In the genomic region with DNA sequence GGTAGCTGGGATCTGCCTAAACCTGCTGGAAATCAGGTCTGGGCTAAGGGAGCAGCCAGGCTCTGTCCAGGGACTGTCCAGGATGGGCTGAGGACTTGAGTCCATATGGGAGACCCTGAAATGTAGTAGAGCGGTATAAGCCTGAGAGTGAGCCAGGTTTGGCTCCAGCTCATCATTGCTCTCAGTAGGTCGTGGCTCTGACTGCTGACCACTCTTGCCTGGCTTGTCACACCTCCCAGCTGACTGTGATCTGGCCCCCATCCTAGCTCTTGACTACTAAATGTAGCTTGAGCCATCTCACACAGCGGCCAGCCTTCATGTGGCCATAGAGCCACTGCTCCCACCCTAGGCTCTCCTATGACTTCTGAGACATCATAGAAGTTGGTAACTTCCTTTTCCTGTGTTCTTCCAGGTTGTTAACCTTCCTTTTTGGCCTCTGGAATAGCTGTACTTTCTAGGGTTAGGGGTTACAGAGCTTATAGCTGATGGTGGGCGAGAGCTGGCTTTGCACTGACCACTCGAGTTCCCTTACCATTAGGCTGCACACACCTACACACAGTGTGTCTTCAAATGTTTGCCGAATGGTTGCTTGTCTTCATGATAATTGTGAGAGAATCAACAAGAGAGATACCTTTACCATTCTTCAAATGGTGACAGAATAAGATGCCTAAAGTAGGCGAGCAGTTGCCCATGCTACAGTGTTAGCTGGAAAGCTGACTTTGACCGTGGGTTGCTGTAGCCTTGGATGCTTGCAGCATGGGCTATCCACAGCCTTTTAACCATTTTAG, we compare ENCODE assay signal across 17 mouse cellular contexts. TPM values are rescaled to one million over a fixed set of nuclear protein-coding genes. Genes with fewer than 3 reads are reported as not detected.
DNase-seq lines count a peak whose midpoint lies in the region; ATAC-seq lines count a peak whose summit lies in the region.
"Had no signal": no experiment of that assay in that cellular context is flagged by ENCODE, and none has a peak within 500 bp of the region (broad histone marks: within the 10 kb centered on the region; RNA-seq: fewer than 3 reads in every experiment).

No protein-coding gene starts in this region.

- peak; percentile 61; the same call in 1 of the 2 replicates for ATAC-seq in cerebellum, adult (ENCODE audit: insufficient number of reproducible peaks, low FRiP score, low TSS enrichment)
- ATAC-seq: activated CD4-positive, CD25-positive, alpha-beta regulatory T cell, adult 4 months; forebrain, embryonic 13.5 days; forebrain, embryonic 16.5 days; intestine, postnatal 0 days had no signal

- intact Hi-C loops in heart, postnatal 36 days (cut with DNase I) = no loop called here

- DNase-seq in cerebellum, adult 11-12 months = no peak
- peak; percentile 92 for DNase-seq in heart, adult 11 months
- no peak for DNase-seq in heart, postnatal 36 days
- DNase-seq in heart, adult 9 months (ENCODE audit: low spot score in 2 of 2) = peak; percentile 19 to 28
- no peak for DNase-seq in heart, postnatal 4 days
- no peak for DNase-seq in right cerebral cortex, postnatal 25 days
- DNase-seq: adrenal gland, adult 8-10 months; adrenal gland, postnatal 25 days; cerebellum, adult 2 months; cerebellum, adult 9-11 months; cerebellum, postnatal 25 days; gastrocnemius, postnatal 25 days had no signal

RNA-seq across cellular contexts. Expression of gene Dcun1d4, which starts 37.8 kb away (rescaled TPM):
- 10 to 100 TPM; 14.7 to 18.2 TPM for total RNA-seq in heart, postnatal 36 days (2021)
- total RNA-seq in heart, postnatal 4 days (2021) = 10 to 100 TPM; 17.4 to 19.1 TPM

Comparison
In these comparisons a context has a peak if more than half of its experiments do, and no peak if none do; other contexts are left out.
1. DNase-seq: peak in heart, adult 11 months (single experiment) and heart, adult 9 months (2 of 2); none in cerebellum, adult 11-12 months (single experiment), heart, postnatal 36 days (0 of 2), heart, postnatal 4 days (single experiment) and right cerebral cortex, postnatal 25 days (single experiment).